Mouse (Mus musculus): Measurements from ENCODE around the gene Vdac2. TPM values are rescaled to one million over a fixed set of nuclear protein-coding genes. Genes with fewer than 3 reads are reported as not detected.

The Vdac2 gene
- polyA plus RNA-seq, 1 experiment from 2014 or later, result 299 TPM

DNA sequence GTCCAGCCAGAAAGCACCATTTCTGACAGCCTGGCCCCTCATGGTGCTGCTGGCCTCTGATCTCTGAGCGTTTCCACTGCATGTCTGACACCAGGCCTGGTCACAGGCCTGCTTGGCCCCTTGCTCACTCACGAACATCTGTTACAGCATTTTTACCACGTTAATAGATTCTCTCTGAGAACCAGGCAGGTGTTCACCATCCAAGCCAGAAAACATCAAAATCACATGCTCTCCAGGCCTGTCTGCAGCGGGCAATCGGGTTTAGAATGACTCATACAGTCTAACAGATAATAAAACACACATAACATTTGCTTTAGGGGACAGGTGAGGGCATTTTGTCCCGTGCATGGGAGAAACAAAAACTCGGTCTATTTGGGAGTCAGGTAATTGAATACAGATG is 41.3 kb downstream of the Vdac2 start:
- Histone ChIP-seq H3K27me3 (replicated peaks) (no peaks in the 10 kb centered on the region), H3K27ac (replicated peaks) (no peak overlapping the region), H3K9me3 (replicated peaks) (no peaks in the 10 kb centered on the region), H3K4me1 (no peaks in the 10 kb centered on the region), H3K4me2 (no peak overlapping the region), H3K36me3 (no peaks in the 10 kb centered on the region), H3K9ac (replicated peaks) (no peak overlapping the region), H3K4me3 (replicated peaks) (no peak overlapping the region)
- no peak for ATAC-seq (ENCODE audit: low FRiP score)
- 33% methylated on average over 7 of the region's 7 CpGs for WGBS

- Histone ChIP-seq H3K9me3 (replicated peaks) (no peaks in the 10 kb centered on the region), H3K27me3 (replicated peaks) (no peaks in the 10 kb centered on the region), H3K4me1 (no peaks in the 10 kb centered on the region), H3K9ac (replicated peaks) (no peak overlapping the region), H3K4me3 (replicated peaks) (no peak overlapping the region), H3K27ac (replicated peaks) (no peak overlapping the region), H3K36me3 (no peaks in the 10 kb centered on the region), H3K4me2 (no peak overlapping the region)
- ATAC-seq (ENCODE audit: low FRiP score), result no peak
- 71% methylated on average over 7 of the region's 7 CpGs for WGBS
These were observed 41.8 kb downstream of the Vdac2 start for GRCm38 (mm10) chr14:21866816-21867215.

DNA sequence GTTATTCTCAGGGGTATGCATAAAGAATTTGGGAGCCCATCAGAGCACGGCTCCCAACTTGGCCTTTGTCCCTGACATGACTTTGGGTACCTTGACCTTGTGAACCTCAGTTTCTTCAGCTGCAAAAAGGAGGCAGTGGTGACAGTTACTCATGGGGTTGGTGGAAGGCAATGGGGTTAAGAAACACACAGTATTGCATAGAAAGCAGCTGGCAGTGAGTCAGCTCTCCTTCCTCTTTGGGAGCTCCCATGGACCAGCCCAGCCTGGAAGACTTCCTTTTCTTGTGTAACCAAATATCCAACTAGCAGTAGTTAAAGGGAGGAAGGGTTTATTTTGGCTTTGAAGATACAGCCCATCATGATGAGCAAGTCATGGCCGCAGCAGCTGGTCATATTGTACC is 65.4 kb downstream of the Vdac2 start:
- no peak overlapping the region for H3K4me2 ChIP-seq
- ATAC-seq (ENCODE audit: low FRiP score), result no peak
- H3K9me3 ChIP-seq (replicated peaks), result no peaks in the 10 kb centered on the region
- H3K9ac ChIP-seq (replicated peaks), result no peak overlapping the region
- H3K36me3 ChIP-seq, result no peaks in the 10 kb centered on the region
- H3K27me3 ChIP-seq (replicated peaks), result 0 out of 2 replicates have a peak, but pooled peaks cover 7% of the 10 kb centered on the region
- no peak overlapping the region for H3K27ac ChIP-seq (replicated peaks)
- WGBS, result 90% methylated on average over 2 of the region's 2 CpGs
- H3K4me1 ChIP-seq, result peaks cover 14% of the 10 kb centered on the region
- H3K4me3 ChIP-seq (replicated peaks), result no peak overlapping the region

DNA sequence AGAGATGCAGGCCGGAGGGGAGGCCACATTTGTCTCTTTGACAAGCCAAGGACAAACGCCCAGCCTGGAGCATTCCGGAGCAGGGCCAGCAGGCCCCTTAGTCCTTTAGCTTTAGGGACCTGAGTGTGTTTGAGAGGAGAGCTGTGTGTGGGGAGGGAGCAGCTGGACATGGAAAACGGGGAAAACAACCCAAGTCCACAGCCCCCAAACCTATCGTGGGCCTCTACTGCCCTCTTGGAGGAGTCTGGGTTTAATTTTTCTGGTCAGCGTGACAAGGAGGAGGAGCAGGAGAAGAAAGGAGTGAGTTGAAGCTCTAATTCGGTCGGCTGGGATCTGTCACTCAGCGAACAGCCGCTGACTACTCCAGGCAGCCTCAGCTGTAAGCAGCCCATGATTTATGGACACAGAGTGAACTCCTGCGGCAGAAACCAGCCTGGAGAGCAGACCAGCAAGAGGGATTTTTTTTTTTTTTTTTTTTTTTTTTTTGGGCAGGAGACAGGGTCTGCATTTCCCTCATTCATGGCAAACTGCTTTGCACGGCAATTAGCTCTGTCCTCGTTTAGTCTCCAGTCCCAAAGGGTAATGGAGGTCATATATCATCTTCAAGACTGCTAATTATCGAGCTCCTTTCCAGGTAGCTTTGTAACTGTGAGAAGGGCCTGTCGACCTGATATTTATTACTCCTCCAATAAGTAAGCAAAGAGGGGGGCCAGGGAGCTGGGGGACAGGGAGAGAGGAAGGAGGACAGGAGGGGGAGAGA is 66.7 kb downstream of the Vdac2 start:
- 5% methylated on average over 15 of the region's 15 CpGs for WGBS
- peak; percentile 86 for ATAC-seq (ENCODE audit: low FRiP score)
- peaks cover 14% of the 10 kb centered on the region for H3K4me1 ChIP-seq
- H3K36me3 ChIP-seq, result no peaks in the 10 kb centered on the region
- H3K9ac ChIP-seq (replicated peaks), result no peak overlapping the region
- peak overlapping the region; percentile 38 for H3K4me2 ChIP-seq
- H3K27ac ChIP-seq (replicated peaks), result peak overlapping the region; percentile 33; the same call in 1 of the 2 replicates
- H3K4me3 ChIP-seq (replicated peaks), result no peak overlapping the region
- no peaks in the 10 kb centered on the region for H3K9me3 ChIP-seq (replicated peaks)
- 0 out of 2 replicates have a peak, but pooled peaks cover 7% of the 10 kb centered on the region for H3K27me3 ChIP-seq (replicated peaks)

DNA sequence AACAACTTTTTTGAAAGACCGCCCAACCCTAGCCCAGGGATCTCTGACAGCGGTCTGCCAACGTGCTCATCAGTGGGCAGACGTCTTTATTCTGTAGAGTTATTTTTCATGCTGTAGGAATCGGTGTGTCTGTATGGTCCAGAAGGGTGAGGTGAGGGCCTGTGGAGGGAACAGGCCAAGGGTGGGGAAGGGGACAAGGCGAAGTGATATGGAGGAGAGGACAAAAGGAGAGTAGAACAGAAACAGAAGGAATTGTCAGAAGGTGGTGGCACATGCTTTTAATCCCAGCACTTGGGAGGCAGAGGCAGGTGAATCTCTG is 67.3 kb downstream of the Vdac2 start:
- WGBS, result 25% methylated on average over 6 of the region's 6 CpGs
- peaks cover 14% of the 10 kb centered on the region for H3K4me1 ChIP-seq
- no peak overlapping the region for H3K4me3 ChIP-seq (replicated peaks)
- H3K9me3 ChIP-seq (replicated peaks), result no peaks in the 10 kb centered on the region
- H3K27ac ChIP-seq (replicated peaks), result no peak overlapping the region
- H3K27me3 ChIP-seq (replicated peaks), result 0 out of 2 replicates have a peak, but pooled peaks cover 7% of the 10 kb centered on the region
- 0 out of 2 replicates have a peak, but pooled peaks have one; percentile 14 for ATAC-seq (ENCODE audit: low FRiP score)
- no peak overlapping the region; the same call in 1 of the 2 replicates for H3K4me2 ChIP-seq
- no peaks in the 10 kb centered on the region for H3K36me3 ChIP-seq
- no peak overlapping the region for H3K9ac ChIP-seq (replicated peaks)

Other genes starting within 250 kb of the Vdac2 start
- gene Dupd1, start 110.7 kb upstream of the Vdac2 start, polyA plus RNA-seq (2015; fragmentation: Nextera tagmentation; extraction: Ambion mirVana), result 0.15 and 0.22 TPM in 2 replicates
- 16.1 and 20.6 TPM in 2 replicates for gene Samd8, start 74.7 kb upstream of the Vdac2 start, polyA plus RNA-seq (2015; fragmentation: Nextera tagmentation; extraction: Ambion mirVana)
- gene Dusp13, start 74.1 kb upstream of the Vdac2 start, polyA plus RNA-seq (2015; fragmentation: Nextera tagmentation; extraction: Ambion mirVana), result 0.23 TPM in 1 of 2 replicates, not detected in the other
- 52.8 and 59.0 TPM in 2 replicates for gene Comtd1, start 23.7 kb downstream of the Vdac2 start, polyA plus RNA-seq (2015; fragmentation: Nextera tagmentation; extraction: Ambion mirVana)
- gene Zfp503, start 164.4 kb downstream of the Vdac2 start, polyA plus RNA-seq (2015; fragmentation: Nextera tagmentation; extraction: Ambion mirVana), result 12.7 and 12.9 TPM in 2 replicates
- 0.49 and 0.68 TPM in 2 replicates for gene Lrmda, start 194.5 kb downstream of the Vdac2 start, polyA plus RNA-seq (2015; fragmentation: Nextera tagmentation; extraction: Ambion mirVana)

Data from neural tube, embryonic 15.5 days (tissue).